Mouse (Mus musculus): Measurements from ENCODE around the gene Utp3. TPM values are rescaled to one million over a fixed set of nuclear protein-coding genes. Genes with fewer than 3 reads are reported as not detected.

Utp3 gene
- polyA plus RNA-seq, 1 experiment: 54.3 TPM

- no peaks in the 10 kb centered on the region for H3K27me3 ChIP-seq (replicated peaks)
- TF ChIP-seq GATA1 (IDR thresholded peaks at IDR 0.05; ENCODE audit: borderline replicate concordance, low read length) (no peak), FLI1 (IDR thresholded peaks at IDR 0.05; ENCODE audit: low read length) (no peak)
- no peaks in the 10 kb centered on the region for H3K4me1 ChIP-seq
- no peaks in the 10 kb centered on the region for H3K9me3 ChIP-seq
- no peaks in the 10 kb centered on the region for H3K36me3 ChIP-seq (replicated peaks; ENCODE audit: low read length)
- H3K4me3 ChIP-seq (replicated peaks): no peak overlapping the region
Observed at GRCm38 (mm10) chr5:88545536-88545935, 8.7 kb upstream of the Utp3 start.

- H3K27me3 ChIP-seq (replicated peaks): no peaks in the 10 kb centered on the region
- H3K4me3 ChIP-seq (replicated peaks): peak overlapping the region; percentile 95
- no peaks in the 10 kb centered on the region for H3K9me3 ChIP-seq
- TF ChIP-seq FLI1 (IDR thresholded peaks at IDR 0.05; ENCODE audit: low read length) (no peak), GATA1 (IDR thresholded peaks at IDR 0.05; ENCODE audit: borderline replicate concordance, low read length) (no peak)
- peaks cover 28% of the 10 kb centered on the region for H3K4me1 ChIP-seq
- H3K36me3 ChIP-seq (replicated peaks; ENCODE audit: low read length): peaks cover 3% of the 10 kb centered on the region
Observed at GRCm38 (mm10) chr5:88553271-88554085, 784 bp upstream of the Utp3 start.

GRCm38 (mm10) chr5:88558991-88559390 is 4.7 kb downstream of the Utp3 start:
- Histone ChIP-seq H3K9me3 (no peaks in the 10 kb centered on the region), H3K4me3 (replicated peaks) (no peak overlapping the region), H3K36me3 (replicated peaks; ENCODE audit: low read length) (peaks cover 3% of the 10 kb centered on the region), H3K4me1 (peaks cover 57% of the 10 kb centered on the region), H3K27me3 (replicated peaks) (no peaks in the 10 kb centered on the region)
- TF ChIP-seq FLI1 (IDR thresholded peaks at IDR 0.05; ENCODE audit: low read length): no peak
- no peak for TF ChIP-seq GATA1 (IDR thresholded peaks at IDR 0.05; ENCODE audit: borderline replicate concordance, low read length)

- peaks cover 48% of the 10 kb centered on the region for H3K4me1 ChIP-seq
- H3K27me3 ChIP-seq (replicated peaks): no peaks in the 10 kb centered on the region
- H3K9me3 ChIP-seq: no peaks in the 10 kb centered on the region
- no peak for TF ChIP-seq GATA1 (IDR thresholded peaks at IDR 0.05; ENCODE audit: borderline replicate concordance, low read length)
- TF ChIP-seq FLI1 (IDR thresholded peaks at IDR 0.05; ENCODE audit: low read length): no peak
- no peak overlapping the region for H3K4me3 ChIP-seq (replicated peaks)
- H3K36me3 ChIP-seq (replicated peaks; ENCODE audit: low read length): peaks cover 3% of the 10 kb centered on the region
Observed at GRCm38 (mm10) chr5:88561080-88561814, 7.0 kb downstream of the Utp3 start.

GRCm38 (mm10) chr5:88562863-88563780 is 8.9 kb downstream of the Utp3 start:
- TF ChIP-seq FLI1 (IDR thresholded peaks at IDR 0.05; ENCODE audit: low read length) (no peak), GATA1 (IDR thresholded peaks at IDR 0.05; ENCODE audit: borderline replicate concordance, low read length) (no peak)
- peaks cover 45% of the 10 kb centered on the region for H3K4me1 ChIP-seq
- H3K4me3 ChIP-seq (replicated peaks): peak overlapping the region; percentile 42
- H3K27me3 ChIP-seq (replicated peaks): no peaks in the 10 kb centered on the region
- H3K36me3 ChIP-seq (replicated peaks; ENCODE audit: low read length): no peaks in the 10 kb centered on the region
- no peaks in the 10 kb centered on the region for H3K9me3 ChIP-seq

- Histone ChIP-seq H3K4me3 (replicated peaks) (peak within 1 kb of the TSS; percentile 95), H3K27me3 (replicated peaks) (no peaks in the 10 kb centered on the region), H3K36me3 (replicated peaks; ENCODE audit: low read length) (peaks cover 4% of the 10 kb centered on the region), H3K4me1 (peaks cover 35% of the 10 kb centered on the region), H3K9me3 (no peaks in the 10 kb centered on the region)
- TF ChIP-seq FLI1 (IDR thresholded peaks at IDR 0.05; ENCODE audit: low read length) (no peak), GATA1 (IDR thresholded peaks at IDR 0.05; ENCODE audit: borderline replicate concordance, low read length) (no peak)
Observed at GRCm38 (mm10) chr5:88564501-88565147, 10.4 kb downstream of the Utp3 start, which contains the start of gene Rufy3. Gene Rufy3 (plus strand): TSS chr5:88565040.

- peaks cover 27% of the 10 kb centered on the region for H3K4me1 ChIP-seq
- TF ChIP-seq GATA1 (IDR thresholded peaks at IDR 0.05; ENCODE audit: borderline replicate concordance, low read length) (no peak), FLI1 (IDR thresholded peaks at IDR 0.05; ENCODE audit: low read length) (no peak)
- H3K9me3 ChIP-seq: no peaks in the 10 kb centered on the region
- H3K4me3 ChIP-seq (replicated peaks): peak overlapping the region; percentile 95
- H3K27me3 ChIP-seq (replicated peaks): no peaks in the 10 kb centered on the region
- peaks cover 12% of the 10 kb centered on the region for H3K36me3 ChIP-seq (replicated peaks; ENCODE audit: low read length)
Observed at GRCm38 (mm10) chr5:88565148-88566033, 11.1 kb downstream of the Utp3 start.
